Mouse (Mus musculus) ES-Bruce4 (cell line): ENCODE results near the gene Megf8.

Experiments
- CTCF ChIP-seq: IDR thresholded peaks from one replicate; pipeline ENCODE4 v1.8.1; 2011; ENCODE audit warnings: low read depth, low read length
- EP300 ChIP-seq: IDR thresholded peaks from 2 replicates; pipeline ENCODE4 v1.6.1; 2011; ENCODE audit warnings: low read depth, low read length; ENCODE audit not compliant: insufficient read depth
- POLR2A ChIP-seq: IDR thresholded peaks from one replicate; pipeline ENCODE4 v1.8.1; 2011; ENCODE audit warnings: low read length; ENCODE audit not compliant: insufficient read depth

DNA sequence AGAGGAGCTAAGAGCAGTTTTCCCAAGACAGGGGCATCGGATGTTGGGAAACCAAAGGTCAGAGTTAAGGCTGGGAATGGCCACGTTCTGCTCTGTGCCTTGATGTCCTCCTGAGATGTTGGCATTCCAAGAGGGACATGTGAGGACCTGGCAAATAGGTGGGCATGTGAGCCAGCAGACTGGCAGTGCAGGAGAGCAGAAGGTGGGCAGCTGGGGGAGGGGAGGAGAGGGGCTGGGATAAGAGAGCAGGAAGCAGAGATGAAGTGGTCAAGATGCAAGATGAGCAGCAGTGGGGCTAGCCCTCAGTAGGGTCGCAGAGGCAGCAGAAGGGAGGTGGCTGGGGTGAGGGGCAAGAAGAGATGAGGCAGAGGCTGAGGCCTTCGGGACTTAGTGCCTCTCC, 66.9 kb downstream of the Megf8 start:
- TF ChIP-seq CTCF (no peak), POLR2A (no peak), EP300 (no peak)
